Mouse (Mus musculus): ENCODE results near the gene Gm8909.
"Not testable (repeated sequence)": the region's sequence is repeated elsewhere in the genome, so short reads cannot be mapped to it uniquely, and the experiment has no call there.

Gm8909 gene

DNA sequence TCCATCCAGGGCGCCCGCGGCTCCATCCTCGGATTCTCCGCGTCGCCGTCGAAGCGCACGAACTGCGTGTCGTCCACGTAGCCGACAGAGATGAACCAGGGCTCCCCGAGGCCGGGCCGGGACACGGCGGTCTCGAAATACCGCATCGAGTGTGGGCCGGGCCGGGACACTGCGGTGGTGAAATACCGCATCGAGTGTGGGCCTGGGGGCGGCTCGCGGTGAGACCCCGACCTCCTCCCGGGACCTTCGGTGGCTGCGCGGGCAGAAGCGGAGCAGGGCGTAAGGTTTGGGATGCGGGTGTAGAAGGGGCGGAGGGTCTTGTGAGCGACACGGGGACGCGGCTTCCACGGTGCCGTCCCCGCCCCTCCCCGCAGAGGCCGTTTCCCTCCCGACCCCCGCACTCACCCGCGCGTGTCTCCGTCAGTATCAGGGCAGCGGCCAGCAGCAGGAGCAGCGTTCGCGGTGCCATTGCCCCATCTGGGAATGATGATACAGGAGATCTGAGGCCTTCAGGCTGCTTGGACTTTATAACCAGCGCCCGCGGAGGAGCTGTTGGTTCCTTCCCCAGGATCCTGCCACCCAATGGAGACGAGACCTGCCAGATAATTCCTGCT, at the start of gene Gm8909:
Gene Gm8909, minus strand, starts transcription at position 499 of the 614 bp plus-strand sequence.
- no peak for DNase-seq (ENCODE audit: inconsistent ontology term)

DNA sequence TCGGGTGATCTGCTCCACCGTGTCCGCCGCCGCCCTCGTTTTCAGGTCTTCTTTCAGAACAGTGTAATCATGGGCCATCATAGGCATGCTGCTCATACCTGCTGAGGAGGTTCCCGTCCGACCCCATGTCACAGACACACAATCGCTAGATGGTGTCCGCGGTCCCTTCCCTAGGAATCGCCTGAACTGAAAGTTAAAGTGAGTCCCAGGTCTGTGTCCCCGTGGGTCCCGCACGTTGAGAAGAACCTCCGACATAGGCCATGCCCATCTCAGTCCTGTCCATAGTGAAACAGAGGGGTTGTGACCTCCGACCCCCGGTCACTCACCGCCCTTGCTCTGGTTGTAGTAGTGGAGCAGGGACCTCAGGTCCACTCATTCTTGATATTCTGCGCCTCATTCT, 47.2 kb upstream of the Gm8909 start:
- DNase-seq (ENCODE audit: inconsistent ontology term), result no peak

DNA sequence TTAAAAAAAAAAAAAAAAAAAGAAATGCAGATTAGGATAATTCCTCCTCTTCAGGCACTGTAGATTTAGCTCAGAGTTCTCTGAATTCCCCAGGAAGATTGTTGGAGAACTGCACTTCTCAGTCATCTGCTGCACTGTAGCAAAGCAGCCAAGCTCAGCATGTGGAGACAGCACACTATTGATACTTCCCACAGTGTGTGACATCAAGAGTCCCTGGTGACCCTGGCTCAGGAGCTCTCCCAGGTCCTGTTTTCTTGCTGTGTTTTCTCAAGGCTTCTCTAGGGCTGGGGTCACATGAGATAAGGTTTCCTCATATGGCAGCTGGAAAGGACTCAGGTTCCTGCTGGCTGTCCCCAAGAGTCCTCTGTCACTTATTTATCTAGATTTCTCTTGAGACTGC, 38.5 kb upstream of the Gm8909 start:
- DNase-seq (ENCODE audit: inconsistent ontology term), result no peak

DNA sequence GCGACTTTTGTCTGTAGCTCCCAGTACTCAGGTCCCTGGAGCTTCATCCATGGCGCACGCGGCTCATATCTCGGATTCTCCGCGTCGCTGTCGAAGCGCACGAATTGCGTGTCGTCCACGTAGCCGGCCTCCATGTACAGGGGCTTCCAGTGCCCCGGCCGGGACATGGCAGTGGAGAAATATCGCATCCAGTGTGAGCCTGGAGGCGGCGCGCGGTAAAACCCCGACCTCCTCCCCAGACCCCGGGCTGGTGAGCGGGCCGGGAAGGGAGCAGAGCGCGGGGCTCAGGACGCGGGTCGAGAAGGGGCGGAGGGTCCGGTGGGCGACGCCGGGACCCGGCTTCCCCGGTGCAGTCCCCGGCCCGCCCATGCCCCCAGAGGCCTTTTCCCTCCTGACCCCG, 37.5 kb upstream of the Gm8909 start:
- DNase-seq (ENCODE audit: inconsistent ontology term), result no peak

DNA sequence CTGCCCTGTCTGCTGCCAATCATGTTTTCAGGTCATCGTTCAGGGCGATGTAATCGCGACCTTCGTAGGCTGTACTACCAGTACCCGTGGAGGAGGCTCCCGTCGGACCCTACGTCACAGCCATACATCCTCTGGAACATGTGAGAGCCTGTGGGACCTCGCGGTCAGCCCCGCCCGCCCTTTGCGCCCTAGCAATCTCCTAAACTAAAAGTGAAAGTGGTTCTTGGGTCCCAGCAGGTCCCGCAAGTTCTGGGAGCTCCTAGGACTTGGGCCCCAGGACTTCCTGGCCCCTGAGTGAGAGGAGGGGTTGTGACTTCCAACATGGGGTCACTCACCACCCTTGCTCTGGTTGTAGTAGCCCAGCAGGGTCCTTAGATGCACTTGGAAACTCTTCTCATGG, 37.1 kb upstream of the Gm8909 start:
- DNase-seq (ENCODE audit: inconsistent ontology term), result peak; percentile 64

DNA sequence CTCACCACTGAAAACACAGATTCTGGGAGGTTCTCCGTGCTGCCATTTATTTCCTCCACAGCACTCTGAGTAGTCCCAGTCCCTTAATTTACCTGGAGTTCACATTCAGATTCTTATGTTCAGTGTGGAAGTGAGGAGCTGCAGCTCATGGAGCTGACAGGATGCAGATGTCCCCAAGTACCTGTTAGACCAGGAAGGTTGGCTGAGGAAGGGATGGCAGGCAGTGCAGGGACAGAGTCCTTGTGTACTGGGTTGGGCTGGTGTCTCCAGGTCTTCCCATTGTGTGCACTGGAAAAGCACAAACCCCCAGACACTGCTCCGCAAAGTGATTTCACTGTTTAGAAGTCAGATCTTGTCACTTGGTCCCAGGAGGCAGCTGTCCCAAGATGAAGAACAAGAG, 33.5 kb upstream of the Gm8909 start:
- no peak for DNase-seq (ENCODE audit: inconsistent ontology term)

DNA sequence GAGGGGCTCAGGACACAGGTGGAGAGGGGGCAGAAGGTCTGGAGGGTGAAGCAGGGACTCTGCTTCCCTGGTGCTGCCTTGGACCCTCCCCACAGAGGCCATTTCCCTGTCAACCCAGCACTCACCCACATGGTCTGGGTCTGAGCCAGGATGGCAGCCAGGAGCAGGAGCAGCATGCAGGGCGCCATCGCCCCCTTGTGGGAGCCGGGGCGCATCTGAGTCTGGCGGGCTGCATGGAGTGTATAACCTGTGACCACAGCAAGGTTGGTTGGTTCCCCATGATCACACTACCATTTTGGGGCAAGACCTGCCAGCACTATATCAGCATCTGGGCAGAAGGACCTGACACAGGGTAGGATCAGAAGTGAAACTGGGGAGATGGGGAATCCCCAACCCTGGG, 30.0 kb upstream of the Gm8909 start:
- no peak for DNase-seq (ENCODE audit: inconsistent ontology term)

DNA sequence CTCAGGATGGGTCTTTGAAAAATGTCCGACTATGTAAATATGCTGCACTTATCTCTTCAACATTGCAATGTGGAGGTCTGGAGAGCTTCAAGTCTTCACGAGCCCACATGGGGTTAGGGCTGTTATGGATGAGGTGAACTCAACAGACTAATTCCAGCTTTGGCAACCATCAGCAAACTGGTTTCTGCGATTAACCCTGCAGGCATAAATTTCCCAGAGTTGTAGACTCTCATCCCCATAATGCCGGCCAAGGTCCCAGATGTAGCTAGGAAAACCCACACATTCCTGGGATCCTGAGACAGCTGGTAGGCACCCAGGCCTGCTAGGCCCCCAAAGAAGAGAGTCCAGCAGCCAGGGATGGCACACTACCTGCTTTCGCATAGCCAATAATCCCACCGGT, 26.1 kb upstream of the Gm8909 start:
- DNase-seq (ENCODE audit: inconsistent ontology term), result no peak

DNA sequence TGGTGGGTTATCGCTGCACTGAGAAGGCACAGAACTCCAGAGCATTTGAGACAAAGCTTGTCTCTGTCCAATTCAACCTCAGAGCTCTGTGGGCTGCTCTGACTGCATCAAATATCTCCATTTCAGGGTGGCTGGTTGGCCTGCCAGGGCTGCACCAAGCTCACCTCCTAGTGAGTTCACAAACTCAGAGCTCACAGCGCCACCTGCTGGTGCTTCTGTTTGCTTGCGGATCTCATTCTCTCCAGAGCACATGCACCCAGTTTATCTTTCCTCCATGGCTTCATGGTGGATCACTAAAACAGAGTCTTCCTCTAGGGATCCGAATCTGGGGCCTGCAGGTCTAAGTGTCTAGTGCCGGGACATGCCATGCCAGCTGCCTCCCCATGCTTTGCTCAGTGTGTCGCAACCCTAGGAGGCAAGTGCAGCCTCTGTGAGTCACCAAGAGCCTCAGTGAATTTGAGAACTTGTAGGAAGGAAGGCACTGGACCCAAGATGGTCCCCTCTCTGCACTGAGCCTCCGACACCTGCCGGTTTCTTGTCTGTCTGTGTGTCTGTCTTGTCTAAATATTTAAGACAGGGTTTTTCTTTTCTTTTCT, 25.3 kb upstream of the Gm8909 start:
- peak; percentile 40 for DNase-seq (ENCODE audit: inconsistent ontology term)

DNA sequence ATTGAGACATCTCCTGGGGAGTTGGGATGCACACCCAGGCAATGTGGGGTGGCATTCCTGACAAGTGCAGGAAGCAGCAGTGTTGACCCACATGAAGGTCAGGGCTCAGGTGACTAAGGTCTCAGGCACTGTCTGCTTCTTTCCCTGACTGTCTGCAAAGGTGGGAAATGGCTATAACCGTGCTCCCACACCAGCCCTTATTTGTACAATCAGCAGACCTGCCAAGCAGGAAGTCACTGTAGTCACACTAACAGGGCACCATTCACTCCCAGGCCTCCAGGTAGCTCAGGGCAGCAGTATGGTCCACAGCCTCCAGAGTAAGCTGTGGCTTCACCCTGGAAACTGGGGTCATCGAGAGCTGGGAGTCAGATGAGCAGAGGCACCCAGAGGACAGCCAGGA, 24.0 kb upstream of the Gm8909 start:
- no peak for DNase-seq (ENCODE audit: inconsistent ontology term)

DNA sequence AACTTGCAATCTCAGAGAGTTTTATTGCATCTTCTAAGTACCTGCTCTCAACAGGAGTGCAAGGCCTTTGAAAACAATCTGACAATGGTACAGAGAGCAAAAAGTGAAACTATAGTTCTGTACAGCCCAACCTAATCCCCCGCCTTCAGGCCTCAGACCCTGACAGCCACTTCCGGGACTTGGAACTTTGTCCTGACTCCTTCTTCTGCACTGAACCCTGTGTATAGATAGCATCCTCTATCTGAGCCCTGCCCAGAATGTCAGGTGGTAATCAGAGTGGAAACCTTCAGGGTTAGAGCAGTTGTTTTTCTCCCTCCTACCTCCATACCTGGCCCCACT, 21.8 kb upstream of the Gm8909 start, which contains the start of gene H2-T3:
Gene H2-T3, minus strand, starts transcription at position 119 of the 339 bp plus-strand sequence.
- no peak for DNase-seq (ENCODE audit: inconsistent ontology term)

DNA sequence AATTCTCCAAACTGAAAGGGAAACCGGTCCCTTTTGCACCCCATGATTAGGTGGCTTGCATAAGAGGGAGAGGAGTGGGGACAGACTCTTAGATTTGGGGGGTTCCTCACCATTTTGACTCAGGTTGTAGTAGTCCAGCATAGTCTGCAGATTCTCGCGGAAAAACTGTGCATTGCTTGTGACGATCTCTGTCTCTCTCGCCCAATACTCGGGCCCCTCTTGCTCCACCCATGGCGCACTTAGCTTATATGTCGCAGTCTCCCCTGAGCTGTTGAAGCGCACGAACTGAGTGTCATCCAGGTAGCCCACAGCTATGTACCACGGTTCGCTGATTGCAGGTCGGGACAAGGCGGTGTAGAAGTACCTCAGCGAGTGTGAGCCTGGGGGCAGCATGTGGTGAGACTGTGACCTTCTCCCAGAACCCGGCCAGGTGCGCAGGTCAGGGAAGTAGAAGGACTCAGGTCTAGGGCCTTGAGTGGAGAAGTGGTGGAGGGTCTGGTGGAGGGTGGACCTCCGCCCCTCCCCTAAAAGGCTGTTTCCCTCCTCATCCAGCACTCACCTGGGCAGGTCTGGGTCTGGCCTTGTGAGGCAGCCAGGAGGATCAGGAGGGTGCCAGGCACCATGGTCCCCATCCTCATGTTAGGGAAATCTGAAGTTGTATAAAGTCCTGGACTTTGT, 21.3 kb upstream of the Gm8909 start:
- DNase-seq (ENCODE audit: inconsistent ontology term), result no peak

DNA sequence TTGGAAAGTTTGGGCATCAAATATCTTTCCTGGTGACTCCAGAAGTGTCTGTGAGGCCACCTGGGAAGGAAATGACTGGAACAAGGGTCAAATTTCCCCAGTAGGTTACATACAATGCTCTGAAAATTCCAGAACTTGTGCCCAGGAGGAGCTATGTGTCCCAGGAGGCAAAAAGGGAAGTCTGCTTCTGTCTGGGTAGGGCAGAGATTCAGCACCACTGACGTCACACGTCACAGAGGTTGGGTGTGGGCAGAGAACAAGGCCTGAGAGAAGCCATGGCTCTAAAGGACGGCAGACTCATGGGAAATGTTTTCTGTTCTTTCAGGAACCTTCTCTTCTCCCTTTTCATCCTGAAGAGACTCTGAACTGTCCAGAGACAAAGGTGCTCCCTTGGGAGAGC, 19.2 kb upstream of the Gm8909 start:
- DNase-seq (ENCODE audit: inconsistent ontology term), result no peak

DNA sequence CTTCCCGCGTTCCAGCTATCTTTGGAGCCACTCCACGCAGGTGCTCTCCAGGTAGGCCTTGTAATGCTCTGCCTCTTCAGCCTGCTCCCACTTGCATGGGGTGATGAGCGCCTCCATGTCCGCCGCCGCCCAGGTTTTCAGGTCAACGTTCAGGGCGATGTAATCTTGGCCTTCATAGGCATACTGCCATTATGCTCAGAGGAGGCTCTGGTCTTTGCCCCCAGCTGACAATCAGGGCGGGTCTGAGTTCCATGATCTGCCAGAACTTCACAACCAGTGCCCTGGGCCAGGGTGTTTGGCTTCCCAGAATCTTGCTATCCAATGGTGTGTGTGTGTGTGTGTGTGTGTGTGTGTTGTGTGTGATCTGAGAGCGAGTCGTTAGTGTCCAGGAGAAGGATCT, 13.9 kb upstream of the Gm8909 start:
- DNase-seq (ENCODE audit: inconsistent ontology term), result no peak

DNA sequence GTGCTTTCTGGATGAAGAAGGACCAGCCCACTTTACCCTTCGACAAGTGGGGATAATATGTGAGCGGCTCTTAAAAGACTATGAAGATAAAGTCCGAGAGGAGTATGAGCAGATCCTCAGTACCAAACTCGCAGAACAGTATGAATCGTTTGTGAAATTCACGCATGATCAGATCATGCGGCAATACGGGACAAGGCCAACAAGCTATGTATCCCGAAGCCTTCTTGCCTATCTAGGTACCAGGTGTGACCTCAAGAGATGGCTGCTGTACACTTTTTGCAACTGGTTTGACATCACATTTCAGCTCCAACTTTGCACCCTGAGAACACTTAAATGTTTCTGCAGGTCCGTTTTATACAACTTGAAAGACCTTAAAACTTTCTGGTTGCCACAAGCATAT, 11.1 kb upstream of the Gm8909 start:
- DNase-seq (ENCODE audit: inconsistent ontology term), result not testable (repeated sequence)

DNA sequence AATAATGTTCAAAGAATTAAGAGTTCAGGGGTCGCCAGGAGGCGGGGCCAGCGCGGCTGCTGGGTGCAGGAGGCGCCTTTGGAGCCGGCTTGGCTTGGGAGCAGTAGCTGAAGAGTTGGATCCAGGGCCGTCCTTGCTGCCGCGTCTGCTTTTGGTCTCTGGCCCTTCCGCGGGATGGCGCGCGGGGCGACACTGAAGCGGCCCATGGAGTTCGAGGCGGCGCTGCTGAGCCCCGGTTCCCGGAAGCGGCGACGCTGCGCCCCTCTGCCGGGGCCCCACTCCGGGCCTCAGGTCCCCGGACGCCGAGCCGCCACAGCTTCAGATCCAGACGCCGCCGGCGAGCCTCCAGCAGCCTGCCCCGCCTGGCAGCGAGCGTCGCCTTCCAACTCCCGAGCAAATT, 10.6 kb upstream of the Gm8909 start:
- peak; percentile 38 for DNase-seq (ENCODE audit: inconsistent ontology term)

DNA sequence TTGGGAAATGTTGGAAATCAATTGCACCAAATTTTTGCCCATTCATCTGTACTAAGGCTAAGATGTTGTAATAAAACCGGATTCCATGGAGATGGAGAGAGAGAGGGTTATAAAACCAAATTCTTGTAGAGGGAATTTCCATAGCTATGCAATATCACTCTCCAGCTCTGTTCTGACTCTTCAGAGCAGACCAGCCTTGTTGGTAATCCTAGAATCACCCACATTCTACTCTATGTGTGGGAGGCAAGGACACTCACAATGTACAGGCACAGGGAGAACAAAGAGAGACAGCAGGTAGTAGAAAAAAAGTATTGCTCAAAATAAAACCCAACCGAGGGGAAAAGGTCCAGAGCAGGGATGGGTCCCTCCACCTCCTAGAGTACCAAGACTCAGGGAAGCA, 7.8 kb upstream of the Gm8909 start:
- not testable (repeated sequence) for DNase-seq (ENCODE audit: inconsistent ontology term)

DNA sequence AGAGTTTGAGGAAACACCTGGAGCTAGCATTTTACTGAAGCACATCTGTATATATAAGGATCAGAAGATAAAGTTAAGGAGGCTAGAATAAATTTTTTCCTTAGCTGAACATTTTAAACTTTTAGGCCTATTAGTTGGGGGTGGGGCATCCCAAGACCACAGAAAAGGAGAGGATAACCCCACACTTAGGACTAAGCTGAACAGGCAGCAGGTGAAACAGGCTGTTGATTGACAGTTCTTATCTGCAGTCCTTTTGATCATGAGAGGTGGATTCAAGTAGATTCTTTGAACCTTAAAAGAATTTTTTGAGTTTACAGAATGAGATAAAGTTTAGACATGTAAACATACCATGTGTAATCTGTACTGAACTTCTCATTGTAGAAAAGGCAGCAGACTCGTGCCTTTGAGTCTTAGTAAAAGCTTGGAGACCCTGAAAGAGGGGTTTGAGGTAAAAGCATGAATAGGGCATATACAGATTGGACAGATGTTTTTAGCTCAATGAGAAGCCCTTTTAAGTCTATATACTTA, 2.0 kb upstream of the Gm8909 start:
- no peak for DNase-seq (ENCODE audit: inconsistent ontology term)

DNA sequence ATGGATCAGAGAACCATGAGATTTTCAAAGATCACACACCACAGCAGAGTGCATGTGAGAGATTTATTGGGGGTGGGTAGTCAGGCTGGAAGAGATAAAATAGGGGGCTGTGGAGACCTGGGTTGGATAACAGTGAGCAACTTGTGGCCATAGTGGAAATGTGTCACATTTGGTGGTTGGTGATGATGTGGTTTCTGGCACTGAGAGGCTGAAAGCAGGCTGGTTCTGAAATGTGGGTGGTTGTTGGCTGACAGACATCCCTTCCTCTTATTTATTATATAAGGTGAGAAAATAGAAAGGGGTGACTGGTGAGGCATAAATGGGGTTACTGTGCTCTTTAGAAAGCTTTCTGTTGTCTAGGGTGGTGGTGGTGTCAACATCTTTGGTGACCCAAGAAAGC, 1.4 kb upstream of the Gm8909 start:
- DNase-seq (ENCODE audit: inconsistent ontology term), result no peak

DNA sequence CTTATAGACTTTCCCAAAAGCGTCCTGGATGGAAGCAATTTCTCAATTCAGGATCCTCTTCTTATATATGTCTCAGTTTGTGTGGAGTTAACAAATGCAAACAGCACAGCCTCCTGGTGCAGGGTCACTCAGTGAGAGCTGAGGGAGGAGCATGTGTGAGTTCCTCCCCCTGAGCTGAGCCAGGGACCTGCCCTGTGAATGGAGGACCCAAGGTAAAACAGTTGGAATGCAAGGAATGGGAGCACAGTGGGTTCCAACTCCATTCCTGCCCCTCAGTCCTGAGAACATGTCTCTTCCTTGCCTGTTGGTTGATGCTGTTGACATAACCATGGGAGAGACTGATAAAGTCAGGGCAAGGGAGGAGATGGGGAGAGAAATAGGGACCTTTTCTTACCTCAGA, 757 bp upstream of the Gm8909 start:
- DNase-seq (ENCODE audit: inconsistent ontology term), result not testable (repeated sequence)

DNA sequence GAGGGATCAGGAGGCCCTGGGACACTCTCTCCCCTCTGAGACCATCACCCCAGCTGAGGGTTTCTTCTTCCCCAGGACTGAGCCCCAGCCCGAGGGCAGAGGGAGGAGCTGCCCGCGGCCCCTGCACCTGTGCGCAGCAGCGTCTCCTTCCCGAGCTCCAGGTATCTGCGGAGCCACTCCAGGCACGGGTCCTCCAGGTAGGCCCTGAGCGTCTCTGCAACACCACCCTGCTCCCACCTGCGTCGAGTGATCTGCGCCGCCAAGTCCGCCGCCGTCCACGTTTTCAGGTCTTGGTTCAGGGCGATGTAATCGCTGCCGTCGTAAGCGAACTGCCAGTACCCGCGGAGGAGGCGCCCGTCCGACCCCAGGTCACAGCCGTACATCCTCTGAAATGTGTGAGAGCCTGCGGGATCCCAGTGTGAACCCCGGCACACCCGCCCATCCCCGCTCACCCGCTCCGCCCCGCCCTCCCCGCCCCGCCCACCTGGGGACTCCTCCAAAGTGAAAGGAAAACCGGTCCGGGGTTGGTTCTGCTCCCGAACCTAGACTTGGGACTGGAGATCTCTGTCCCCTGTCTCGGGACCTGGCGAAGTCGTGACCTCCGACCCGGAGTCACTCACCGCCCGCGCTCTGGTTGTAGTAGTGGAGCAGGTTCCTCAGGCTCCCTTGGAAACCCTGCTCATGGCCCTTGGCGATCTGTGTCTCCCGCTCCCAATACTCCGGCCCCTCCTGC, 865 bp downstream of the Gm8909 start:
- peak; percentile 52 for DNase-seq (ENCODE audit: inconsistent ontology term)

DNA sequence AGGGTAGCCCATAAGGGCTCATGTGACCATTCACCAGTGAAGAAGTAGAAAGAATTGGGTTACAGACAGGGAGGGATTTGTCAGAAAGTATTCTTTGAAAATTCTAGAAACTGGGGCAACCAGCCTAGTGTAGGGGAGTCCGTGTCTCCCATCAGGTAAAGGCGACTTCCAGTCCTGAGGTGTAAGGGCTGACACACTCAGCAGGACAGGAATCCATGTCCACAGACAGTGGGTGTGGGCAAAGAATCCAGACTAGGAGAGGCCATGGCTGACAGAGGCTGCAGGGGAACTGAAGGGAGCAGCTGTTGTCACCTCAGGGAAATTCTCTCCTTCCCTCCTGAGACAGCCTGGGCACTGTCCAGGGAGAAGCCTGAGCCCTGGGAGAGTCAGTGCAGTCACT, 1.4 kb downstream of the Gm8909 start:
- not testable (repeated sequence) for DNase-seq (ENCODE audit: inconsistent ontology term)
